In the genomic region with DNA sequence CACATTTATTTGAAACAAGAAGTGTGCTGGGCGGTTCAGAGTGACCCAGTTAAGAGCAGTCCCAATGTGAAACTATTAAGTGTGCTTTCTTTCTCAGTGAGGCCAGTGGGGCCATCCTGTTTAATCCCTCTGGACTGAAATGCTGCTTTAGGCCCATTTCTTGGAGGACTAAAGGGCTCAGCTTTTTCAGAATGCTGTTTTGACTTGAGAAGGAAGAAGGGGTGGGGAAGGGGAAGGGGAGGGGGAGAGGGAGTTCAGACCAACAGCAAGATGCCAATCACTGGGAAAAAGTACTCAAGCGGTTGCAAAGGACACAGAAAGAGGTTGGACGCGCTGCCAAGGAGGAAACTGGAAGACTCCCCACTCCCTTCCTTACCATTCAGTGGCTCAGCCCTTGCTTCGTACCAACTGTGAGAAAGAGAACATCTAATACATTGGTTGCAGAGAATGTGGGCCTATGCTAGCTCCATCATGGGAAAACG, we compare ENCODE assay signal across 26 mouse cellular contexts.
DNase-seq lines count a peak whose midpoint lies in the region; ATAC-seq and TF ChIP-seq lines count a peak whose summit lies in the region.
"Had no signal": no experiment of that assay in that cellular context is flagged by ENCODE, and none has a peak within 500 bp of the region (broad histone marks: within the 10 kb centered on the region; RNA-seq: fewer than 3 reads in every experiment).

No protein-coding gene starts in this region.

- no peaks in the 10 kb centered on the region for H3K27me3 ChIP-seq in midbrain, embryonic 10.5 days (ENCODE audit: low read depth, poor library complexity, severe bottlenecking)
- no peaks in the 10 kb centered on the region for H3K27me3 ChIP-seq in midbrain, embryonic 15.5 days (replicated peaks)
- H3K27me3 ChIP-seq: CH12.LX; intestine, embryonic 15.5 days; limb, embryonic 13.5 days; midbrain, embryonic 13.5 days; neural tube, embryonic 12.5 days had no signal

- no peak overlapping the region for H3K4me3 ChIP-seq in midbrain, embryonic 10.5 days
- H3K4me3 ChIP-seq in midbrain, embryonic 15.5 days: no peak overlapping the region
- no peak overlapping the region for H3K4me3 ChIP-seq in macrophage (ENCODE audit: inconsistent target)
- H3K4me3 ChIP-seq: hindbrain, embryonic 10.5 days; intestine, embryonic 15.5 days; limb, embryonic 13.5 days; liver, embryonic 12.5 days; midbrain, embryonic 13.5 days; neural tube, embryonic 12.5 days had no signal

- H3K4me1 ChIP-seq in midbrain, embryonic 10.5 days: peaks cover 25% of the 10 kb centered on the region
- no peaks in the 10 kb centered on the region for H3K4me1 ChIP-seq in midbrain, embryonic 15.5 days
- H3K4me1 ChIP-seq: intestine, embryonic 15.5 days; limb, embryonic 13.5 days; midbrain, embryonic 13.5 days; neural tube, embryonic 12.5 days had no signal

- TF ChIP-seq POLR2A in brain, embryonic 14.5 days (IDR thresholded peaks at IDR 0.05; ENCODE audit: borderline replicate concordance, extremely low read depth, insufficient read depth, insufficient read length, poor library complexity, severe bottlenecking): no peak

- peak; percentile 91 for DNase-seq in heart, adult 11 months
- no peak for DNase-seq in heart, postnatal 4 days
- no peak for DNase-seq in midbrain, embryonic 10.5 days (ENCODE audit: low spot score)
- DNase-seq in brain, embryonic 14.5 days (ENCODE audit: low read depth): peak; percentile 52
- no peak for DNase-seq in spleen, adult 12 weeks (ENCODE audit: low spot score)
- DNase-seq: adrenal gland, adult 8-10 months; B cell, adult 2 months; cerebellum, adult 8-10 months; cerebellum, postnatal 36 days; gastrocnemius, postnatal 10 days; kidney, adult 8-10 months; kidney, postnatal 10 days; layer of hippocampus, postnatal 36 days; lung, adult 18-20 months; lung, postnatal 10 days; spleen, adult 18-20 months had no signal

- 46% methylated on average over 6 of the region's 6 CpGs for WGBS in midbrain, embryonic 10.5 days
- 60% methylated on average over 6 of the region's 6 CpGs for WGBS in midbrain, embryonic 15.5 days
- 78% methylated on average over 6 of the region's 6 CpGs for WGBS in macrophage (ENCODE audit: missing documents)

- no peaks in the 10 kb centered on the region for H3K79me2 ChIP-seq in macrophage (ENCODE audit: inconsistent target)

- no peak for ATAC-seq in midbrain, embryonic 15.5 days (replicated peaks)
- ATAC-seq: hindbrain, embryonic 16.5 days; intestine, embryonic 15.5 days; liver, embryonic 12.5 days; midbrain, embryonic 13.5 days had no signal

- H3K9me3 ChIP-seq in midbrain, embryonic 10.5 days (replicated peaks): no peaks in the 10 kb centered on the region
- H3K9me3 ChIP-seq in midbrain, embryonic 15.5 days: no peaks in the 10 kb centered on the region
- H3K9me3 ChIP-seq: hindbrain, embryonic 10.5 days; intestine, embryonic 15.5 days; limb, embryonic 13.5 days; liver, embryonic 12.5 days; midbrain, embryonic 13.5 days; neural tube, embryonic 12.5 days had no signal

- H3K27ac ChIP-seq in midbrain, embryonic 10.5 days (replicated peaks): 0 out of 2 replicates have a peak overlapping the region, but pooled peaks have one; percentile 17
- no peak overlapping the region for H3K27ac ChIP-seq in midbrain, embryonic 15.5 days
- peak overlapping the region; percentile 97 for H3K27ac ChIP-seq in macrophage
- H3K27ac ChIP-seq: intestine, embryonic 15.5 days; limb, embryonic 13.5 days; liver, embryonic 12.5 days; midbrain, embryonic 13.5 days; neural tube, embryonic 12.5 days had no signal

- H3K9ac ChIP-seq in midbrain, embryonic 15.5 days: no peak overlapping the region
- H3K9ac ChIP-seq: intestine, embryonic 15.5 days; limb, embryonic 13.5 days; liver, embryonic 12.5 days; midbrain, embryonic 13.5 days; neural tube, embryonic 12.5 days had no signal

- H3K4me2 ChIP-seq in midbrain, embryonic 15.5 days: no peak overlapping the region
- H3K4me2 ChIP-seq: intestine, embryonic 15.5 days; limb, embryonic 13.5 days; liver, embryonic 12.5 days; midbrain, embryonic 13.5 days; neural tube, embryonic 12.5 days had no signal

- no peaks in the 10 kb centered on the region for H3K36me3 ChIP-seq in midbrain, embryonic 10.5 days
- no peaks in the 10 kb centered on the region for H3K36me3 ChIP-seq in midbrain, embryonic 15.5 days (replicated peaks)
- no peaks in the 10 kb centered on the region for H3K36me3 ChIP-seq in macrophage (ENCODE audit: inconsistent target)
- H3K36me3 ChIP-seq: hindbrain, embryonic 10.5 days; intestine, embryonic 15.5 days; limb, embryonic 13.5 days; liver, embryonic 12.5 days; midbrain, embryonic 13.5 days; neural tube, embryonic 12.5 days had no signal

- TF ChIP-seq CTCF in brain, embryonic 14.5 days (IDR thresholded peaks at IDR 0.05; ENCODE audit: borderline replicate concordance, extremely low read depth, insufficient read depth, insufficient read length): no peak

Comparison
In these comparisons a context has a peak if more than half of its experiments do, and no peak if none do; other contexts are left out.
1. DNase-seq: peak in heart, adult 11 months (single experiment) and brain, embryonic 14.5 days (single experiment); none in heart, postnatal 4 days (single experiment), midbrain, embryonic 10.5 days (single experiment) and spleen, adult 12 weeks (single experiment).